Mouse (Mus musculus) ES-E14 (cell line): ENCODE results near the gene Mrpl39. TPM values are rescaled to one million over a fixed set of nuclear protein-coding genes. Genes with fewer than 3 reads are reported as not detected.

Experiments
- DNase-seq: peaks from one replicate; pipeline ENCODE4 v3.0.0-alpha.2; 2013; ENCODE audit warnings: low read depth, low spot score
- H3K27ac ChIP-seq: 2 replicates; pipeline ENCODE4 v1.5.1; 2012; ENCODE audit warnings: low read depth, mild to moderate bottlenecking, low read length, moderate library complexity, mixed read lengths; ENCODE audit not compliant: poor library complexity, insufficient read depth, severe bottlenecking
- H3K36me3 ChIP-seq: 2 replicates; pipeline ENCODE4 v1.6.1; 2012; ENCODE audit warnings: mild to moderate bottlenecking, low read length, moderate library complexity, mixed read lengths; ENCODE audit not compliant: control insufficient read depth, poor library complexity, insufficient read depth, severe bottlenecking
- H3K4me1 ChIP-seq, 2 experiments: fragments of 150-350 bp in 1 of 2; sonication (generic) in 1 of 2; 2 replicates each; pipeline ENCODE4 v1.6.1; 2012; ENCODE audit warnings: low read length in 2 of 2, mild to moderate bottlenecking in 1 of 2, mixed read lengths in 1 of 2; ENCODE audit not compliant: control insufficient read depth in 2 of 2, insufficient read depth in 2 of 2, poor library complexity in 1 of 2
- H3K4me3 ChIP-seq, 2 experiments: fragments of 150-350 bp in 1 of 2; sonication (generic) in 1 of 2; 2 replicates each; pipeline ENCODE4 v1.5.1; 2012; ENCODE audit warnings: low read length in 2 of 2, low read depth in 1 of 2, mild to moderate bottlenecking in 1 of 2, mixed read lengths in 1 of 2; ENCODE audit not compliant: insufficient read depth in 1 of 2, poor library complexity in 1 of 2, severe bottlenecking in 1 of 2
- H3K9ac ChIP-seq: 2 replicates; pipeline ENCODE4 v1.6.1; 2012; ENCODE audit warnings: low read depth, mild to moderate bottlenecking, low read length, mixed read lengths; ENCODE audit not compliant: poor library complexity, insufficient read depth, severe bottlenecking
- H3K9me3 ChIP-seq: fragments of 150-350 bp; sonication (generic); 2 replicates; pipeline ENCODE4 v1.6.1; 2012; ENCODE audit warnings: low read depth, mild to moderate bottlenecking, low read length; ENCODE audit not compliant: control insufficient read depth, insufficient read depth
- CHD2 ChIP-seq: IDR thresholded peaks from 2 replicates; pipeline ENCODE4 v1.6.1; 2014; ENCODE audit warnings: mild to moderate bottlenecking, low read depth, low read length, inconsistent platforms
- HCFC1 ChIP-seq: IDR thresholded peaks from 2 replicates; pipeline ENCODE4 v1.6.1; 2012; ENCODE audit warnings: low read length, inconsistent platforms, borderline replicate concordance; ENCODE audit not compliant: insufficient read depth
- MAFK ChIP-seq: IDR thresholded peaks from 2 replicates; pipeline ENCODE4 v1.6.1; 2014; ENCODE audit warnings: mild to moderate bottlenecking, low read depth, low read length, inconsistent platforms; ENCODE audit not compliant: insufficient read depth
- ZC3H11A ChIP-seq: IDR thresholded peaks from 2 replicates; pipeline ENCODE4 v1.6.1; 2012; ENCODE audit warnings: low read depth, mild to moderate bottlenecking, inconsistent platforms, low read length, borderline replicate concordance
- ZNF384 ChIP-seq: IDR thresholded peaks from 2 replicates; pipeline ENCODE4 v1.6.1; 2012; ENCODE audit warnings: low read depth, low read length, inconsistent platforms
- in situ Hi-C, 2 experiments: fragments of 600-800 bp; cut with MboI; formaldehyde crosslinking; loops; one replicate each; pipeline ENCODE4 v1.15.1; 2025; ENCODE audit warnings: low sequenced_read_pairs in 2 of 2, inconsistent platforms in 1 of 2; ENCODE audit not compliant: unreplicated experiment in 2 of 2
- total RNA-seq: library from RNA; depleted of rRNA; stranded (reverse); fragments of 300-350 nt; gene quantifications from 2 replicates; pipeline ENCODE4 v1.2.3, GENCODE M21; 2012

The Mrpl39 gene
- total RNA-seq, 1 experiment = 66.3 TPM

DNA sequence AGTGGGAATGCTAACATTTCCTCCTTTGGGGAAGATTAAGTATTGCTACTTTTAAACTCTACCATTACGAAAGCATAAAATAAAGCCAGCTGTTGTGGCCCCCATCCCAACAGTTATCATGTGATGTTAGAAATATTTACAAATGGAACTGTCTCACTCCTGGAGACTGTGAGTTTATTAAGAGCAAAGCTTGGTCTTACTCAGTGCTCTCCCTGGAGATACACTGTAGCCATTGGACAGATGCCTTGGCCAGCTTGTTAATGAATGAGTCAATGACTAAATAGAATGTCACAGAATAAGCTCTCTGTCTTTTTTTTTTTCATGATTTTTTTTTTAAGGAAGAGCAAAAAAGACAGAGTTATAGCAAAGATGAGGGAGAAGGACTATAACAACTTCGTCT lies 35.9 kb upstream of the Mrpl39 start:
- no peak overlapping the region for H3K4me3 ChIP-seq
- TF ChIP-seq ZNF384 = no peak
- TF ChIP-seq ZC3H11A = no peak
- TF ChIP-seq CHD2 = no peak
- TF ChIP-seq MAFK = no peak
- TF ChIP-seq HCFC1 = no peak
- in situ Hi-C loops = no loop called here
- H3K27ac ChIP-seq = peak overlapping the region; percentile 17; the same call in 1 of the 2 replicates
- DNase-seq = no peak
- H3K9me3 ChIP-seq = no peaks in the 10 kb centered on the region
- H3K36me3 ChIP-seq = no peaks in the 10 kb centered on the region
- peaks cover 2 to 8% of the 10 kb centered on the region in 2 experiments for H3K4me1 ChIP-seq
- no peak overlapping the region for H3K9ac ChIP-seq

DNA sequence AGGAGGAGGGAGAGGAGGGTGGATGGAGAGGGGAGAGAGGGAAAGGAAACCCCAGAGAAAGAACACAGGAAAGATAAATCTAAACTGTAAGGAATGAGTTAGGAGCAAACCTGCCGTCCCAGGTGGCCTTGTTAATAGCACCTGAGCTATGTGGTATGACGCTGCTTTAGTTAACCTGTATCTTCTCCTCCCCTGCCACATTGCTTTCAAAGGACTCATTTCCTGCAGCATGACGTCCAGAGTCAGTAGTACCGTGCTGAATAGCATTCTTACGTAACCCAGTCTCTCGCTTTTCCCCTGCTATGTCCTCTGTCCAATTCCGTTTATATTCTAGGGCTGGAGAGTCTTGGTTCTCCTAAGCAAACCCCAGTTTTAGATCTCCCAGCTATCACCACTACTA lies 35.3 kb upstream of the Mrpl39 start:
- no peak overlapping the region for H3K9ac ChIP-seq
- no peaks in the 10 kb centered on the region for H3K9me3 ChIP-seq
- H3K4me1 ChIP-seq = peaks cover 2 to 8% of the 10 kb centered on the region in 2 experiments
- H3K27ac ChIP-seq = peak overlapping the region; percentile 96; the same call in 1 of the 2 replicates
- H3K36me3 ChIP-seq = no peaks in the 10 kb centered on the region
- DNase-seq = no peak
- TF ChIP-seq MAFK = no peak
- no peak for TF ChIP-seq CHD2
- no peak for TF ChIP-seq ZNF384
- TF ChIP-seq ZC3H11A = no peak
- no peak for TF ChIP-seq HCFC1
- in situ Hi-C loops = no loop called here
- H3K4me3 ChIP-seq = no peak overlapping the region

DNA sequence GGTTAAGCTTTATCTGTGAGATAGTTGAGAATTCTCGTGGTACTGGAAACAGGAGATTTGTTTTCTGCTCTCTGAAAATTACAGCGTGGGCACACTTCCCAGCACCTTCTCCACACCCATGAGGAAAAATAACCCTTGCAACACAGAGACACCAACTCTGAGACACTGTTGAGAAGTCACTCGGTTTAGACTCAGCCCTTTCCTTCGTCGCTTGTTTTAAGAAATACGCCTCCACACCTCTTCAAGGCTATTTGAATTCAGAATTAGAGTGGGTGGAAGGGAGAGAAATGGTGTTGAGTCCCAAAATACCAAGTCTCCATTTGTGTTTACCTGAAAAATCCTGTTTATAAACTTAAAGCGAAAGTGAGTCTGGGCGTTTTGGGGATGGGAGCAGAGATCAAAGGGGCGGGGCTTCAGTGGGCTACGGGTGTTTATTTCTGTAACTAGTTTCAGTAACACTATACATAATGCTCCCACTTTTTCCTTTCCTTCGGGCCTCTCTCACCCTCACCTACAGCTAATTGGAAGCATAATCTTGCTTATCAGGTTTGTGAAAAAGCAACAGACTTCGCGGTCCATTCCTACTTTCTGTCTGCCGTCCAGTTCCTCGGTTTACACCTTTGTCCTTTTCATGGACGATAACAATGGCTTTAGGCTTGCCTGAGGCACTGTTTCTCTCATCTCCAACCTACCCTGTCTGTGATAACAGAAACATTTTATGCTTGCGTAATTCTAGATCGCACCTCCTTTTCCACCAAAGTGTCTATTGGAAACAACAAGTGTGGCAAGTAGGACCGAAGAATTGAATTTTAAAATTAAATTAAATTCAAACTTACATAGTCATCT lies 34.3 kb upstream of the Mrpl39 start:
- H3K36me3 ChIP-seq = no peaks in the 10 kb centered on the region
- no peak for DNase-seq
- in situ Hi-C loops = no loop called here
- H3K9ac ChIP-seq = peak overlapping the region; percentile 26; the same call in 1 of the 2 replicates
- TF ChIP-seq ZNF384 (no peak), HCFC1 (no peak; the same call in 1 of the 2 replicates), CHD2 (no peak), ZC3H11A (no peak), MAFK (no peak)
- H3K9me3 ChIP-seq = no peaks in the 10 kb centered on the region
- H3K27ac ChIP-seq = peak overlapping the region; percentile 96
- H3K4me1 ChIP-seq = peaks cover 2 to 8% of the 10 kb centered on the region in 2 experiments
- peak overlapping the region; percentile 8 to 15; a peak in 3 of 4 replicates for H3K4me3 ChIP-seq

DNA sequence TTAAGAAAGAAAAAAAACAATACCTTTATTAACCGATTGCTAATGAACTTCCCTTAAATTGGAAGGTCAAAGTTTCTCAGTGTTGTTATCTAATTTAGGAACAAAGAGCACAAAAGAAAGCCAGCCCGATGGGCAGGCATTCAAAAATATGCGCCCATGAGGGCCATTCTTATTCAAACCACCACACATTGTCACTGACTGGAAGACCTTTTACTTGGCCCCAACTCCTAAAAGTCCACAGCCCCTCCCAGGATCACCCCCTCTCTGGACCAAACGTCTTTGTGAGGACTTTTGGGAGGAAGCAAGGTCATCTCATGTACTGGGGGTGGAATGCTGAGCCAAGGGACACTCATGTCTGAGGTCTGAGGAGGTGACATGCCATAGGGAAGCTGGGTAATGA lies 33.6 kb upstream of the Mrpl39 start:
- peak; percentile 93 for DNase-seq
- H3K9me3 ChIP-seq = no peaks in the 10 kb centered on the region
- TF ChIP-seq CHD2 (peak; percentile 78), ZNF384 (no peak; the same call in 1 of the 2 replicates), ZC3H11A (no peak)
- peak overlapping the region; percentile 96 for H3K27ac ChIP-seq
- in situ Hi-C loops = no loop called here
- H3K36me3 ChIP-seq = no peaks in the 10 kb centered on the region
- H3K4me1 ChIP-seq = peaks cover 2 to 8% of the 10 kb centered on the region in 2 experiments
- peak overlapping the region; percentile 26; the same call in 1 of the 2 replicates for H3K9ac ChIP-seq
- H3K4me3 ChIP-seq = peak overlapping the region; percentile 8 to 15; a peak in 3 of 4 replicates
